Mouse (Mus musculus) spleen, postnatal 36 days (tissue): ENCODE measurements around the gene Vamp5.

Experiments
- DNase-seq, 2 experiments: peaks; one replicate each; pipeline ENCODE4 v3.0.0; 2022; ENCODE audit warnings: low spot score in 2 of 2, mixed read lengths in 1 of 2

Gene Vamp5

DNA sequence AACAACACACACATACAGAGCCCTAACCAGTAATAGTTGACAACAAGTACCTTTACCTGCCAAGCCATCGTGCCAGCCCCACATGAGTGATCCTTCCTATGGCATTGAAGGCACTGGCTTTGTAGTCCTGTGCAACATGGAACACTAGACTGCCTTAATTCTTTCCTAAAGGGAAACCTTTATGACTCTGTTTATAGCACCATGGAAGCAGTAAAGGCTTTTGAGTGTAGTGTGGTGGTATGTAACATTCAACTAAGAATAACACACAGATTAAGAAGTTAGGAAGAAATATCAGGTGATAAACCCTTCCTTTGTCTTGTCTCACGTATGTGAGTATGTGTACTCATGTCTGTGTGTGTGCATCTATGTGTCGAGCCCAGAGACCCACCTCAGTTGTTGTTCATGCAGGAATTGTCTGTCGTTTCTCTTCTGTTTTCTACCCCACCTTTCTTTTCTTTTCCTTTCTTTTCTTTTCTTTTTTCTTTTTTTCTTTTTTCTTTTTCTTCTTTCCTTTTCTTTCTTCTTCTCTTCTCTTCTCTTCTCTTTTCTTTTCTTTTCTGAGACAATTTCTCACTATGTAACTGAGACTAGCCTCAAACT lies 13.3 kb downstream of the Vamp5 start, which contains the start of gene Rnf181:
TSS of gene Rnf181 (minus strand) at position 113 of the 600 bp plus-strand sequence.
- no peak for DNase-seq

DNA sequence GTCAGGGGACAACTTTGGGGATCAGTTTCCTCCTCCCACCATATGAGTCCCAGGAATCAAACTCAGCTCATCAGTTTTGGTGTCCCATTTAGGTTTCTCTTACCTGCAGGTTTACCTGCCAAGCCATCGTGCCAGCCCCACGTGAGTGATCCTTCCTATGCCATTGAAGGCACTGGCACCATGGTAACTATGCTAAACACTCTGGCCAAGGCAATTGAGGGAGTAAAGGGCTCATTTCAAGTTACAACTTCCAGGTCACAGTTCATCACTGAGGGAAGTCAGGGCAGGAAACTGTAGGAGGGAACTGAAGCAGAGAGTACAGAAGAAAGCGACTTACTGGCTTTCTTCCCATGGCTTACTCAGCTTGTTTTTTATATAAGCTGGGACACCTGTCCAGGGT lies 14.0 kb downstream of the Vamp5 start:
- DNase-seq = no peak

DNA sequence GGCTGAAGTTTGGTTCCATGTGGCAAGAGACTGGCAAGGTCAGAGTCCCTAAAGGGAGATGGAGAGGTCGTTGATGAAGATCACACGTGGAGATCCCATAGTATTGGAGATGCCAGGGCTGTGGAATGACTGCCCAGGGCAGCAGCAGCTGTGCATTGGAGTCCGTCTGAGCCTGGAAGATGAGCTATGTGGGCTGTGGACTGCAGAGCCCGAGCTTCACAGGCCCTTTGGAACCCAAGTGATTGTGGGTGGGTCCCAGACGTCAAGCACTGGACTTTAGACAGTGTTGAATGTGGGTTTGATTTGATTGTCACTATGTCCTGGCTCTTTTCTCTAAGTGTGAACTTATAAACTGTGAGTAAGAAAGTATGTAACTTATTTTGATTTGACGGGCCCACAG lies 15.3 kb downstream of the Vamp5 start:
- DNase-seq = no peak

DNA sequence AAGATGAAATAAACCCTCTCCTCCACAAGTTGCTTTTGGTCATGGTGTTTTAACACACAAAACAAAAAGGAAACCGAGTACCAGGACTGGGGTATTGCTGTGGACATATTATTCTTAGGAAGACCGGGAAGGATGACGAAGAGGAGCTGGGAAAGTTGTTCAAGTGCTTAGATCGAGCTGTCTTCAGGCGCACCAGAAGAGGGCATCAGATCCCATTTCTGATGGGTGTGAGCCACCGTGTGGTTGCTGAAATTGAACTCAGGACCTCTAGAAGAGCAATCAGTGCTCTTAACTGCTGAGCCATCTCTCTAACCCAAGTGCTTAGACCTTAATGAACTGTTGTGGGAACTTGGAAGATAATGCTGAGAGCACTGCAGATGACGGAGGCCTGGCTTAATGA lies 16.3 kb downstream of the Vamp5 start:
- DNase-seq = no peak

DNA sequence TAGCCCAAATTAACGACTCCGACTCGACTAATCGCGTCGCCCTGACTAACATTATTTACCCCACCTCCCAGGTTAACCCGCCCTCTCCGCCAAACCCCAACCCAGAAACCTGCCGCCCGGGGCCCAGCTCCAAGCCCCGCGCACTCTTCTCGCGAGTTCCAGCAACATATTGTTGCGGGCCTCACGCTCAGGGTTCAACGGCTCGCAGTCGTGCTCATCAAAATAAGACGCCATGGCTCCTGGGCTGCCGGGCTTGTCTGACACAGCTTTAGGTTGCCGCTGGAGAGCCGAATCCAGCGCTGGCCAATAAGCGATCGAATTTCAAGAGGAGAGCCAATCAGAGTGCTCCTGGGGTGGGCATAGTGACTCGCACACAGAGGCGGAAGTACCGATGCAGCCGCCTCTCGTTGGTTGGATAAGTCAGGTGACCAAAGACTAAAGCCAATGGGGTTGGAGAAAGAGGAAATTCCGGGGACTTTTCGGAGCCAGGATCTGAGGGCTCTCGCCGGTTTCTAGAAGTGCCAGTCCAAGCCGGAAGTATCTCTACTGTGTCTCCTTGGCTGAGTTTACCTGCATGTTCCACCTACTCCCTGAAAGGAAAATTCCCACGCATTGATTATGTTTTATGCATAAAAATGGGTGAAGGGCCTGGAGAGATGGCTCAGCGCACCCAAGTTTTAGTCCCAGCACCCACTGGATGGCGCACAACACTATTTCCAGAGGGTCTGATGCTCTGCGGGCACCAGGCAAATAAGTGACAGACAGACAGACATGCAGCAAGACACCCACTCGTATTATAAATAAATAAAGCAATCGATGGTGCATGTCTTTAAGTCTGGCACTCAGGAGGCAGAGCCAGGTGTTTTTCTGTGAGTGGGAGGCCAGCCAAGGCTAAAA lies 17.9 kb downstream of the Vamp5 start:
- DNase-seq = peak; percentile 98

DNA sequence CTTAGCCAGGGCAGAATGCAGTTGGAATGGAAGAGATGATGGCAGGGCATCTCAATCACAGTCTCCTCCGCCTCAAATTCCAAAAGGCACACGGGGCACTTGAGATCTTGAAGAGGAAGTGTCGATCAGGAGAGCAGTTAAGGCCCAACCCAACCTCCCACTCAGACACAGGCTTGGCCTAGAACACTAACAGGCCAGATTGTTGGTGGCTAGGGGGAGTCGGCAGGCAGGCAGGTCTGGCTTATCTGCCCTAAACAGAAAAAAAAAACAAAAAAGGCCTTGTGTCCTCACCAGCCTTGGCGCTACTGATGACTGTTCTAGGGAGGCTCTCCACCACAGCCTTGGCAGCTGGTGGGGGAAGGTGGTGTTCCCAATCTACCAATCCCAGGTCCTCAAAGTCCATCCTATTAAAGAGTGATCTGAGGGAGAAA lies 19.1 kb downstream of the Vamp5 start:
- no peak for DNase-seq

DNA sequence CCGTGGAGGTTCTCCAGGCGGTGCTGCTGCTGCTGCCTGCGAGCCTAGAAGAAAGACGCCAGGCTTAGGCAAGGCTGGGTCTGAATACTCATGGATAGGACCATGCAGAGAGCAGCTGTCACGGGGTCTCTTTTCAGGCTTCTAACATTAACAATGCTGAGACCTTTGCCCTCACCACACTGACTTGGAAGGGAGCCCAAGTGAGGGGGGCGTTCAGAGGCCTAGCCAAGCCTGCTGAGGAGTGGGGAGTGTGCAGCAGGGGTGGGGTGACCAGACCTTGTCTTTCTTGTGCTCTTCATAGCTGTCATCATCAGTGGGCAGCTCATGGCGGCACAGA lies 19.7 kb downstream of the Vamp5 start:
- DNase-seq = no peak

DNA sequence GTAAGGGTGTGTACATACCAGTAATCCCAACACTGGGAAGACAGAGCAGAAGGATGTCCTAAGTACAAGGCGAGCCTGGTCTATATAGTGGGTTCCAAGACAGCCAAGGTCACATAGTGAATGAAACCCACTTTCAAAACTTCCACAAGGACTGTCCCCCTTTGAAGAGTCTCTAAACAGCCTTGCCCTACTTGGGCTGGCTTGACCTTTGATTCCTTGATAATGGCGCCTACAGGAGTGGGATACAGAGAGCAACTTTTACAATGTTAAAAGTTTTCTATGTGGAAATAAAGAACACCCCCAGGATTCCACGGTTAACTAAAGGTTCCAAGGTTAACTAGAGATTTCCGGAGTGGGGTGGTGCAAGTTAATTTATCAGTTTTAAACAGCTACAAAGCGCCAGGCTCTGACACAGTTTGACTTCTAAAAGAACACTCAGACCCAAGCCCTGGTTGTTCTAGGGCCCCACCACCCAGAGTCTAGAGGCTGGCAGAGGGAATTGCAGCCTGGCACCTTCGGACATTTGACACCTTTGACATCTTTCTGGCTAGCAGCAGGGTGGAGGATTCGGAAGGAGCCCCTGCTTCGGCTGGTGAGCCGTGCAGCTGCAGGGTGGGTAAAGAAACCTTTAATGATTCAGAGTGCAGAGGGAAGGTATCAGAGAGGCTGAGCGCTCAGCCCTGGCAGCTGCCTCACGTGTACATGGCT lies 20.2 kb downstream of the Vamp5 start:
- no peak for DNase-seq

DNA sequence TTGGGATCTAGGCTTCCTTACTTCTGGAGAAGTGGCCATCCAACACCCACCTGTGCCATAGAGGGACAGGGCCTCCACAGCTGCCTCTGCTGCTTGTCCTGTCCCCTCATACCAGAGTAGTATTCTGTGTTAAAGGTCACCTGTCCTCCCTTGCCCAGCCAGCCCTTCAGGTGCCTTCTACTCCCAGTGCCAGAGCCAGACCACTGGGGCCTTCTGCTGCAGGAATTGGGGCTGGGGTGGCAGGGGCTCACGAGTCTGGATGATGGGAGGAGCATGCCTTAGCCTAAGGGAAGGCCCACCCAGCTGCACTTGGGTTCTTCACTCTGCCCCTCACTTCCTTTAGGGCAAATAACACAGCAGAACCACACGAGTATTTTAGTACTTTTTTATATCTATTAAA lies 20.9 kb downstream of the Vamp5 start:
- DNase-seq = no peak

DNA sequence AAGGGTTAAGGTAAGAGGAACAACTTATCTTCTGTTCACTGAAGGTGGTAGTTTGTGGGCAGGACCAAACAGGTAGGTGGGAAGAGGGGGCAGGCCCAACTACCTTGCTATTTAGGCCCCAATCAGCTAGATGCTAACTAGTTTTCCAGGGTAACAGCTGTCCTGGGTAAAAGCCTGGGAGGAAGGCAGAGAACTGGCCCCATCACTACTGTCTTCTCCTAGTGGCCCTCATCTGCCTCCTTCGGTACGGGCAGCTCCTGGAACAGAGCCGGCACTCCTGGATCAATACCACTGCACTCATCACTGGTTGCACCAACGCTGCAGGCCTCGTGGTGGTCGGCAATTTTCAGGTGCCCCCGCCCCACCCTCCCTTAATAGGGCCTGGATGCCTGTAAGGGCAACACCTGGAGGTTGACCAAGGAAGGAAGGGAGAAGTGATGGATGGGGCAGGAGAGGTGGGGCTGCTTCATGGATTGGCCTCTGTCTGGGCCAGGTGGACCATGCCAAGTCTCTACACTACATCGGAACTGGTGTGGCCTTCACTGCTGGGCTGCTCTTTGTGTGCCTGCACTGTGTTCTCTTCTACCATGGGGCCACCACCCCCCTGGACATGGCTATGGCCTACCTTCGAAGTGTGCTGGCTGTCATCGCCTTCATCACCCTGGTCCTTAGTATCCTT lies 22.0 kb downstream of the Vamp5 start:
- DNase-seq = no peak

DNA sequence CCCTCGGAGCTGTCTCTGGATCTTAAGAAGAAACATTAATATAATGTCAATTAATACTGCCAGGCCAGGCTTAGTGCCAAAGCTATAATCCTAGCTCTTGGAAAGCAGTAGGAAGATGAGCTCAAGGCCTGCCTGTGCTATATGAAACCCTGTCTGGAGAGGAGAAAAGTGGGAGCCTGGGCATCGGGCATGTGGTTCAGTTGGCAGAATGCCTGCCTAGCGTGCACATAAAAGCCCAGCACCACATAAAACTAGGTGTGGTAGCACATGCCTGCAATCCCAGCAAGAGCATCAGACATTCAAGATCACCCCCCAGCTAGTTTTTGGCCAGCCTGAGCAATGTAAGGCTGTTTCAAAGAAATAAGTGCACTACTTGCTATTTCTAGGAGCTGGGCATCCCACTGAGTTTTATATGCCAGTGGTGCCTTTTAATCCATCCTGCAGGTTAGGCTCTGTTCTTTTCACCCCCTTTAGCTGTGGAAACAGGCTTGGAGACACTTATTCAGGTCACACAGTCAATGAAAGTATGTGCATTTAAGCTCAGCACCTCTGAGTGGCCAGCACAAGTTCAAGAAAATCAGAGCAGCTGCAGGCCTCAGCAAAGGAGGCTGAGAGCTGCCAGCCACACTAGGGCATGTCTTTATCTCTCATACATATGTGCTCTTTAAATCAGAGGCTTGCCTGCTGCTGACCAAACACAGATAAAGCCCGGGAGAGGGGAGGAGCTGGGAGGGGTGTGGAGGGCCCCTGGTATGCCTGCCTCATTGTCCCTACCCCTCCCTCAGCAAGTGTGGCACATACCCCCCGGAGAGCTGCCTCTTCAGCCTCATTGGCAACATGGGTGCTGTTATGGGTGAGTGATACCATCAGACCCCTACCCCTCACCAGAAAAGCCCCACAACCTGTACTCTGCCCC lies 22.8 kb downstream of the Vamp5 start:
- DNase-seq = peak; percentile 37 to 40

DNA sequence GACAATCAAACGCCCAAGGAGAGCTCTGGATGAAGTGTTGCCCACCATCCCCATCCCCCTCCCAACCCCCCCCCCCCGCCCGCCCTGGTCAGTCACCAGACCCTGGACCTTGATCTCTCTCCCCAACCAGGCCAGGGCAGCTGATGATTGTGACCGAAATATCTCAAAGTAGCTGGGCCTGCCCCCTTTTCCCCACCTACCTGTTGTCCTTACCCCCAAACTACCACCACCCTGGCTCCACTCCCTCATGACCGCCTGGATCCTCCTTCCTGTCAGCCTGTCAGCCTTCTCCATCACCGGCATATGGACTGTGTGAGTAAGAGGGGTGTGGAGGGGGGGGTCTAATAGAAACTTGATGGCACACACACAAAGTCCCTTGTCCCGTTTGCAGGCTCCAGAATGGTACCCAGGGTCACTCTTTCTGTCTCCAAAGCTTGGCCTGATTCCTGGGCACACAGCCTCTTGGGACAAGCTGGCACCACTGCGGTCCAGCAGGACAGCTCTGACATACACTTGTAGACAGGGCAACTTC lies 24.2 kb downstream of the Vamp5 start:
- no peak for DNase-seq

DNA sequence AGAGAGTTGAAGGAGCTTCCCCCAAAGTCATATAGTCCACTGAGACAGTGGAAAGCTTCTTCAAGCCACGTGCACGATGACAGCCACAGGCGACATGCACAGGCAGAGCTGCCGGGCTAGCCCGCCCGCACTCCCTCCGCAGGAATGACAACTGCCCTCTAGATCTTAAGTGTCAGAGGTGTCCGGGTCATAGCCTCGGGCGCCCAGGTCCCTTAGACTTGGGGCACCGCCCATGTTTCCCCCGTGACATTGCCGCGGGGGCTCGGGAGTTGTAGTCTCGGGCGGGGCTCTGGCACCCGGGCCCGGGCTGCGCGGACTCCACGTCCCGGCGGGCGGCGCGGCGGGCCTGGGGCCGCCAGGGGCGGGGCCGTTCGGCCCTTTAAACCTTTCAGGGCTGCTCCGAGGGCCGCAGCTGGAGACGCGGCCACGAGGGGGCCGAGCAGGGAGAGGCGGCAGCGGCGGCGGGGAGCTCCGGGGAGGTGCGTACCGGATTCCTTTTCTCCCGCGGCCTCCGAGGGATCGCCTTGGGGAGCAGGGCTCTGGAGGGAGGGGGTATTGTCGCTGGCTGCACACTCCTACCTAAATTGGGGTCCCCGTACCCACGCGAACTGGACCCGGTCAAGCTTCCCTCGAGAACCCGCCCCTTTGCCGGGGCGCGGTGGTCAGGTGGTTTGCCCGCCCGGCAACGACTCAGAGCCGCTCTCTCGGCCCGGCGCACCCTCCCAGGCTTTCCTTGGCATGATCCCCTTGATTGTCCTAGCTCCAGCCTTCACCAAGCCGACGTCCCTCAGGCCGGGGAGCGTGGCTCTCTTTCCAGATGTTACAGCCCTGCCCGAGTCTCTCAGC lies 25.0 kb downstream of the Vamp5 start, which contains the start of gene Tmem150a:
TSS of gene Tmem150a (plus strand) at position 382 of the 846 bp plus-strand sequence.
- DNase-seq = peak; percentile 71 to 72

DNA sequence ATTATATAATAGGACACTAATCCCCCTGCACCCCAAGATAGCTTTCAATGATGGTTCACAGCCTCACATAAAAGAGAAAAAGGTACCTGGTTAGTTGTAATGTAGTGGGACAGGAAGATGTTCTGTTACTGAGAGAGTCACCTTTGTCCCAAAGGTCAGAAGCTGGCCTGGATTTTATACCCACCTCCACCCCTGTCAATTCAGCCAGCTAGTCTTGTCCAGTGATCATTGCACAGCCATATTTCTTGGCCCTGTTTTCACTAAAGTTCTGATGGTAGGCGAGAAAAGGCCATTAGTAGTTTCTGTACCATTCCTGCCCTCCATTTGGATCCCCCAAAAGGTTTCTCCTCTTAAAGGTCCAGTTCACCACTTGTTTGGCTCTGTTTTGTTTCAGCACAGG lies 26.2 kb downstream of the Vamp5 start:
- no peak for DNase-seq

DNA sequence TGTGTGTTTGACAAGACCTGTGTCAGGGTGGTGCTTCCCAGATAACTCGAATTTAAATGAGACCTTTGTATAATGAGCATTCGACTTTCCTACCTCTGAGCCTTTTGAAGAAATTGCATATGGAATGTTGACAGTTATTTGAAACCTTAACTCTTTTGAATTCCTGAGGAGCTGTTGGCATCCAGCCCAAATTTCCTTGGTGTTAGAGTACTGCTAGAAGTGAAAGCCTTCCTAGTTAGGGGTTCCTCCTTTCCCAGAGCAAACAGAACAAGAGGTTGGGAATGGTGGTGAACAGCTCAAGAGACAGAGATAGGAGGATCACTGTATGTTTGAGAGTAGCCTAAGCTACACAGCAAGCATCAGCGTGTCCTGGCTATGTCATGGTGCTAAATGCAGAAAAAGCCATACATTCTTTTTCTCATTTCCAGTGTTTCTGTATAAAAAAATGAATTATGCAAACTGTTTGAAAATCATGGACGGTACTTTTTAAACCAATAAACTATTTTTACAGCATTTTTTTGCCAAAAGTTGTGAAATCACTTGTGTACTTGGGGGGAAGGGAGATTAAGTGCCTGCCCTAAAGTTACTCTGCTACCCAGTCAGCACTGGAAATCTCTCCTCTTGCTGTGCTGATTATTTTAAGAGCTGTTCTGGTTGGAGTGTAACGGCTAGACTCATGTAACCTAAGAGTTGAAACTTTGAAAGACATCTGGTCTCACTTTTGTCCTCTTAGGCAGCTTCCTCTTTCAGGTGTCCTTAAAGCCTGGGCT lies 27.4 kb downstream of the Vamp5 start:
- no peak for DNase-seq

DNA sequence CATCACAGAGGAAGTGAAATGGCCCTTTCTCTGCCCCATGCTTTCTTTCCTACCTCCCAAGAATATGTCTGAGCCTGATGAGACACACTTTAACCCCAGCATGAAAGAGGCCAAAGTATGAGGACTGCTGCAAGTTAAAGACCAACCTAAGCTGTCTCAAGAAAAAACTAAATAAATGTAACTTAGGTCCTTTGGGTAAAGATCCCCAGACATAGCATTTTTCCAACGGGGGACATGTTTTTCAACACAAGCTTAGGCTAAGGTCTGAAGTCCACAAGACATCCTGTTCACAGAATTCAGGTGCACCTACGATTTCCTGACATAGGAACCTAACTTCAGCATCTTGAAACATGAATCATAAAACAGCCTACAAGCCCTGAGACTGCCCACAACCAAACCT lies 30.1 kb downstream of the Vamp5 start:
- no peak for DNase-seq

DNA sequence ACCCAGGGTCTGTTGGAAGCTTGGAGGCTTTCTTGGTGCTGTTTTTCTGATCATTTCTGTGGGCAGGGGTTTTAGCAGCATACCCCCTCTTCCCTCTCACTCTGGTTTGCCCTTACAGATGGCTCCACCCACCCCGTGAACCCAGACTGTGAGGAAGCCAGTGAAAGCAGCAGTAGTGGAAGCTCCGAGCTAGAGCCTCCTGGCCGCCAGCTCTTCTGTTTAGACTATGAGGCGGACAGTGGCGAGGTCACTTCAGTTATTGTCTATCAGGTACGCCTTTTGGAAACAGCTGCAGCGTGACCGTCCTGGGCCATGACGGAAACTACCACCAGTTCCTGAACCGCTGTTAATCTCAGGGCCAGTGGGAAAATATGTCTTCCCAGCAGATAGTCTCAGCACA lies 31.9 kb downstream of the Vamp5 start:
- peak in 1 of 2 experiments; percentile 33 for DNase-seq

DNA sequence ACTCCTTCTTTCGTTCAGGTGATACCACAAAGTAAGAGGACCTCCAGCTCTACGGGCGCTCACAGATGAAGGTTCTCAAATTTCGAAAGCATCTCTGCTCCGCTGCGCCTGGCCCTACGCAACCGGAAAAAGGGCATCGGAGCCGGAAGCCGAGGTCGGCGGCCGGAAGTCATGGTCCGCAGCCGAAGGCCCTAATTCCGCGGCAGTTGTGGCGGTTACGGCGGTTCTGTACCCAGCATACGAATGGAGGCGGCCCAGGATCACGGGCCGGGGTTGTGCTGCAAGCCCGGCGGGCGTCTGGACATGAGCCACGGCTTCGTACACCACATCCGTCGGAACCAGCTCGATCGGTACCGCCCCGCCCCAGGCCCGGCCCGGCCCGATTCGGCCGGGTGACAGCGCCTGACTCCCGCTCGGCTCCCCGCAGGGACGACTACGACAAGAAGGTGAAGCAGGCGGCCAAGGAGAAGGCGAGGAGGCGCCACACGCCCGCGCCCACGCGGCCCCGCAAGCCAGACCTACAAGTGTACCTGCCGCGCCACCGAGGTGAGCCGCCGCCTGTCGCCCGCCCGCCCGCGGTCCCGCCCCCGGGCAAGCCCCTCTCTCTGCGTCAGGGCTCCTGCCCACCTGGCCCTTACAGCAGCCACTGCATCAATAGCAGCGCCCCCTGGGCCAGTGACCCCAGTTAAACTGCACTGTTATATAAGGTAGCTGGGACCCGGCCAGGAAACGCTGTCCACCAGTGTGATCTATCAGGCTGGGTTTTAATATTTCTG lies 32.9 kb downstream of the Vamp5 start, which contains the start of gene 0610030E20Rik:
TSS of gene 0610030E20Rik (plus strand) at position 152 of the 776 bp plus-strand sequence.
- DNase-seq = peak; percentile 82 to 84
